Mouse (Mus musculus): ENCODE data around the gene Tbc1d25. TPM values are rescaled to one million over a fixed set of nuclear protein-coding genes. Genes with fewer than 3 reads are reported as not detected.

Gene Tbc1d25
- polyA plus RNA-seq, 1 experiment from 2014 or later, result 2.2 TPM

GRCm38 (mm10) chrX:8164471-8164870 lies 11.5 kb downstream of the Tbc1d25 start:
- H3K4me3 ChIP-seq (ENCODE audit: low read depth, low read length), result no peak overlapping the region
- H3K27me3 ChIP-seq (ENCODE audit: insufficient read depth, low read length), result no peaks in the 10 kb centered on the region
- no peak overlapping the region for H3K27ac ChIP-seq (ENCODE audit: low read depth)
- no peaks in the 10 kb centered on the region for H3K9me3 ChIP-seq (ENCODE audit: low read length)
- no peak overlapping the region for H3K9ac ChIP-seq (replicated peaks)
- no peaks in the 10 kb centered on the region for H3K4me1 ChIP-seq (ENCODE audit: insufficient read depth)
- H3K36me3 ChIP-seq (replicated peaks; ENCODE audit: insufficient read depth, low read length), result no peaks in the 10 kb centered on the region; the same call in 1 of the 2 replicates
- no peak for TF ChIP-seq CTCF (IDR thresholded peaks at IDR 0.05; ENCODE audit: low read depth)
- TF ChIP-seq EP300 (IDR thresholded peaks at IDR 0.05; ENCODE audit: low read depth), result no peak
- DNase-seq (no peak), ATAC-seq (no peak)
- 77% methylated on average over 4 of the region's 4 CpGs for WGBS (ENCODE audit: insufficient replicate concordance)
- no peak overlapping the region for H3K4me2 ChIP-seq (ENCODE audit: low read depth, low read length)

- Histone ChIP-seq H3K9me3 (ENCODE audit: low read length) (no peaks in the 10 kb centered on the region), H3K27ac (ENCODE audit: low read depth) (no peak overlapping the region), H3K36me3 (replicated peaks; ENCODE audit: insufficient read depth, low read length) (no peaks in the 10 kb centered on the region), H3K4me2 (ENCODE audit: low read depth, low read length) (no peak overlapping the region), H3K27me3 (ENCODE audit: insufficient read depth, low read length) (no peaks in the 10 kb centered on the region), H3K4me1 (ENCODE audit: insufficient read depth) (no peaks in the 10 kb centered on the region), H3K4me3 (ENCODE audit: low read depth, low read length) (no peak overlapping the region), H3K9ac (replicated peaks) (no peak overlapping the region)
- DNase-seq (no peak), ATAC-seq (no peak)
- no peak for TF ChIP-seq EP300 (IDR thresholded peaks at IDR 0.05; ENCODE audit: low read depth)
- no peak for TF ChIP-seq CTCF (IDR thresholded peaks at IDR 0.05; ENCODE audit: low read depth)
- 64% methylated on average over 5 of the region's 5 CpGs for WGBS (ENCODE audit: insufficient replicate concordance)
Measured at GRCm38 (mm10) chrX:8163076-8163475, 12.9 kb downstream of the Tbc1d25 start.

DNA sequence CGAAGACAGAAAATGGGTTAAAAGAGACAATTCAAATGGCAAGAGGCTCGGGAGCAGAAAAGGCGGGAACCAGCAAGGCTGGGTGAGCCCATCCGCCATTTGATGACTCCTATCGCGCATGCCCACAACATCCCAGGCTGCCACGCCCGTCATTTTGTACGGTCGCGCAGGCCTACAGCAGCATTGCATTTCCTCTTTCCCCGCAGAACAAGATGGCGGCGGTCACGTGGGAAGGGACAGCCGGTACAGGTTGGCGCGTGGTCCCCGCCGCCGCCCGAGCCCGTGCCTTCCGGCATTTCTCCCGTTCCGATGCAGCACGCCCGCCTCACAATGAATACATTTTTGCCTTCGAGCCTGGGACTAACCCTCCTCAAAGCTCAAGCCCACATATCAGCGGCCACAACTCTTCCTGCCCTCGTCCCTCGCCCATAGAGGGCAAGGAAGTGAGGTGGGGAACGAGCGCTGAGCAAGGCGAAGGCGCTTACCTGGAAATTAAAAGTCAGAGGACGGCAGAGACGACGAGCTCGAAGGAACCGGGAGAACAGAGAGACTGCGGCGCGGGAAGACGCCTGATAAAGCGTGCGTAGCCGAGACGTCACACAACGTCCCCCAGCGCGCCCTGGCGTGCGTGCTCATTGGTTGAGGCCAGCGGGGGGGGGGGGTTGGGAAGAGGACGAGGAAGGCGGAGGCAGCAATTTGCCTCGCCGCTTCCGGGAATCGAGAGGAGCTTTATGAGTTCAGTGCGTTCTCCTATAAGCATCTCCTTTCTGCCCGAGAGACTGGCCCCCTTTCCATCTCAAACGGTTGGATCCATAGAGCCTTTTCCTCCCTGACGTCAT lies 30.6 kb downstream of the Tbc1d25 start, which contains the start of gene Rbm3:
TSS of gene Rbm3 (minus strand) at position 728 of the 839 bp plus-strand sequence.
- Histone ChIP-seq H3K4me1 (ENCODE audit: insufficient read depth) (no peaks in the 10 kb centered on the region), H3K9ac (replicated peaks) (peak within 1 kb of the TSS; percentile 74), H3K27ac (ENCODE audit: low read depth) (peak within 1 kb of the TSS; percentile 98), H3K4me2 (ENCODE audit: low read depth, low read length) (peak within 1 kb of the TSS; percentile 78), H3K27me3 (ENCODE audit: insufficient read depth, low read length) (no peaks in the 10 kb centered on the region), H3K4me3 (ENCODE audit: low read depth, low read length) (peak within 1 kb of the TSS; percentile 62), H3K36me3 (replicated peaks; ENCODE audit: insufficient read depth, low read length) (peaks cover 33% of the 10 kb centered on the region), H3K9me3 (ENCODE audit: low read length) (no peaks in the 10 kb centered on the region)
- 26% methylated on average over 58 of the region's 65 CpGs for WGBS (ENCODE audit: insufficient replicate concordance)
- DNase-seq, result peak; percentile 88
- ATAC-seq, result peak; percentile 96
- TF ChIP-seq EP300 (IDR thresholded peaks at IDR 0.05; ENCODE audit: low read depth) (no peak), CTCF (IDR thresholded peaks at IDR 0.05; ENCODE audit: low read depth) (no peak)

DNA sequence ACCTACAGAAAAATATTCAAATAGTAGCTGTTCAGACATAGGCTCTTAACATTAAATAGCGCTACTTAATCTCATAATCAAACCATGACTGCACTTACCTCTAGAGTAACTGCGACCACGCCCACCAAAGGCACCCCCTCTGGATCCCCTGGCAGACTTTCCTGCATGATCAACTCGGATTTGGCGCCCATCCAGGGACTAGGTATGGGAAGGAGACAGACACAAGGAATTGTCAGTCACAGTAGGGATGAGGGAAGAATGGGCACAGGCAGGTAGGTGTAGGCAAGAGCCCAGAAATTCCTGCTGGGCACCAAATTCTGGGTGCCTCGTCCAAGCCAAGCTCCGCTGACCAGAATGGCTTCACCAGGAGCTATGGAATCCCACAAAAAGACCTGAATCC lies 32.2 kb downstream of the Tbc1d25 start:
- 49% methylated on average over 7 of the region's 7 CpGs for WGBS (ENCODE audit: insufficient replicate concordance)
- Histone ChIP-seq H3K36me3 (replicated peaks; ENCODE audit: insufficient read depth, low read length) (peaks cover 36% of the 10 kb centered on the region), H3K27ac (ENCODE audit: low read depth) (no peak overlapping the region), H3K9me3 (ENCODE audit: low read length) (no peaks in the 10 kb centered on the region), H3K9ac (replicated peaks) (peak overlapping the region; percentile 74), H3K4me3 (ENCODE audit: low read depth, low read length) (peak overlapping the region; percentile 62), H3K27me3 (ENCODE audit: insufficient read depth, low read length) (no peaks in the 10 kb centered on the region), H3K4me2 (ENCODE audit: low read depth, low read length) (peak overlapping the region; percentile 78), H3K4me1 (ENCODE audit: insufficient read depth) (no peaks in the 10 kb centered on the region)
- TF ChIP-seq EP300 (IDR thresholded peaks at IDR 0.05; ENCODE audit: low read depth) (no peak), CTCF (IDR thresholded peaks at IDR 0.05; ENCODE audit: low read depth) (no peak)
- DNase-seq (no peak), ATAC-seq (no peak)

- H3K9me3 ChIP-seq (ENCODE audit: low read length), result no peaks in the 10 kb centered on the region
- 79% methylated on average over 7 of the region's 7 CpGs for WGBS (ENCODE audit: insufficient replicate concordance)
- ATAC-seq, result no peak
- H3K4me1 ChIP-seq (ENCODE audit: insufficient read depth), result no peaks in the 10 kb centered on the region
- no peak overlapping the region for H3K4me3 ChIP-seq (ENCODE audit: low read depth, low read length)
- H3K4me2 ChIP-seq (ENCODE audit: low read depth, low read length), result 0 out of 2 replicates have a peak overlapping the region, but pooled peaks have one; percentile 78
- H3K9ac ChIP-seq (replicated peaks), result no peak overlapping the region
- no peaks in the 10 kb centered on the region for H3K27me3 ChIP-seq (ENCODE audit: insufficient read depth, low read length)
- peaks cover 36% of the 10 kb centered on the region for H3K36me3 ChIP-seq (replicated peaks; ENCODE audit: insufficient read depth, low read length)
- no peak for DNase-seq
- H3K27ac ChIP-seq (ENCODE audit: low read depth), result no peak overlapping the region
- TF ChIP-seq CTCF (IDR thresholded peaks at IDR 0.05; ENCODE audit: low read depth), result no peak
Measured at GRCm38 (mm10) chrX:8142948-8143347, 33.0 kb downstream of the Tbc1d25 start.

- H3K27me3 ChIP-seq (ENCODE audit: insufficient read depth, low read length), result no peaks in the 10 kb centered on the region
- H3K9me3 ChIP-seq (ENCODE audit: low read length), result no peaks in the 10 kb centered on the region
- DNase-seq (no peak), ATAC-seq (no peak)
- no peak overlapping the region for H3K27ac ChIP-seq (ENCODE audit: low read depth)
- no peak overlapping the region for H3K9ac ChIP-seq (replicated peaks)
- H3K4me2 ChIP-seq (ENCODE audit: low read depth, low read length), result no peak overlapping the region
- TF ChIP-seq CTCF (IDR thresholded peaks at IDR 0.05; ENCODE audit: low read depth) (no peak), EP300 (IDR thresholded peaks at IDR 0.05; ENCODE audit: low read depth) (no peak)
- 73% methylated on average over 3 of the region's 3 CpGs for WGBS (ENCODE audit: insufficient replicate concordance)
- H3K4me1 ChIP-seq (ENCODE audit: insufficient read depth), result no peaks in the 10 kb centered on the region
- H3K36me3 ChIP-seq (replicated peaks; ENCODE audit: insufficient read depth, low read length), result peaks cover 39% of the 10 kb centered on the region
- H3K4me3 ChIP-seq (ENCODE audit: low read depth, low read length), result no peak overlapping the region
Measured at GRCm38 (mm10) chrX:8141058-8141457, 34.9 kb downstream of the Tbc1d25 start.

Measured in liver, postnatal 0 days (tissue).